Mouse (Mus musculus) CH12.LX (cell line): Measurements from ENCODE around the gene Slc26a8.

Source experiments
- CTCF ChIP-seq, 2 experiments: IDR thresholded peaks in 1 of 2; conservative IDR thresholded peaks in 1 of 2; 2 replicates each; pipeline ENCODE4 v1.5.1; 2011 to 2012; ENCODE audit warnings: low read depth in 2 of 2, low read length in 2 of 2, improper control_type of control experiment in 1 of 2, inconsistent platforms in 1 of 2, mild to moderate bottlenecking in 1 of 2, moderate library complexity in 1 of 2
- EP300 ChIP-seq: IDR thresholded peaks from 2 replicates; pipeline ENCODE4 v1.6.1; 2011; ENCODE audit warnings: low read length, improper control_type of control experiment
- HCFC1 ChIP-seq: IDR thresholded peaks from 2 replicates; pipeline ENCODE4 v1.6.1; 2012; ENCODE audit warnings: low read depth, mild to moderate bottlenecking, inconsistent platforms, low read length, improper control_type of control experiment
- NELFE ChIP-seq: IDR thresholded peaks from 2 replicates; pipeline ENCODE4 v1.6.1; 2011; ENCODE audit warnings: low read depth, low read length, improper control_type of control experiment
- POLR2A ChIP-seq: IDR thresholded peaks from 2 replicates; pipeline ENCODE4 v1.6.1; 2011; ENCODE audit warnings: low read depth, mild to moderate bottlenecking, improper control_type of control experiment, low read length
- POLR2AphosphoS2 ChIP-seq: IDR thresholded peaks from 2 replicates; pipeline ENCODE4 v1.6.1; 2011; ENCODE audit warnings: low read depth, low read length, improper control_type of control experiment
- RAD21 ChIP-seq: IDR thresholded peaks from 2 replicates; pipeline ENCODE4 v1.6.1; 2011; ENCODE audit warnings: low read depth, mild to moderate bottlenecking, low read length, improper control_type of control experiment, moderate library complexity
- TCF12 ChIP-seq: IDR thresholded peaks from 2 replicates; pipeline ENCODE4 v1.6.1; 2014; ENCODE audit warnings: low read depth, mild to moderate bottlenecking, inconsistent platforms, low read length, improper control_type of control experiment
- USF1 ChIP-seq: IDR thresholded peaks from 2 replicates; pipeline ENCODE4 v1.6.1; 2014; ENCODE audit warnings: low read depth, mild to moderate bottlenecking, inconsistent platforms, low read length, improper control_type of control experiment

GRCm38 (mm10) chr17:28712305-28712704 is 22.3 kb upstream of the Slc26a8 start:
- TF ChIP-seq POLR2A (no peak), HCFC1 (no peak), TCF12 (no peak), USF1 (no peak), CTCF (conservative IDR thresholded peaks at IDR 0.05 in 1 of 2, IDR thresholded peaks at IDR 0.05 in 1 of 2; ENCODE audit: low read depth in 2 of 2, low read length in 2 of 2) (no peak), POLR2AphosphoS2 (no peak), NELFE (no peak), EP300 (no peak), RAD21 (no peak)
